Mouse (Mus musculus) embryonic facial prominence, embryonic 14.5 days (tissue): Measurements from ENCODE around the gene Cd68. TPM values are rescaled to one million over a fixed set of nuclear protein-coding genes. Genes with fewer than 3 reads are reported as not detected.
"Not testable (repeated sequence)": the region's sequence is repeated elsewhere in the genome, so short reads cannot be mapped to it uniquely, and the experiment has no call there.

Experiments used
- ATAC-seq: fragments of 200-750 bp; cut with Nextera tagmentation; 2 replicates; pipeline ENCODE4 v1.8.0; 2017; ENCODE audit warnings: low read depth, moderate number of reproducible peaks, moderate TSS enrichment
- DNase-seq: peaks from one replicate; pipeline ENCODE4 v3.0.0-alpha.2; 2015; ENCODE audit warnings: low spot score
- H3K27ac ChIP-seq: fragments of 300-500 bp; sonication (generic); replicated peaks from 2 replicates; pipeline ENCODE4 v1.5.1; 2014; ENCODE audit warnings: low read depth, mild to moderate bottlenecking, low read length, moderate library complexity
- H3K27me3 ChIP-seq: fragments of 300-500 bp; sonication (generic); replicated peaks from 2 replicates; pipeline ENCODE4 v1.6.1; 2014; ENCODE audit warnings: low read length; ENCODE audit not compliant: control insufficient read depth, insufficient read depth
- H3K36me3 ChIP-seq: fragments of 300-500 bp; sonication (generic); 2 replicates; pipeline ENCODE4 v1.6.1; 2014; ENCODE audit warnings: low read length, mixed read lengths; ENCODE audit not compliant: control insufficient read depth, insufficient read depth
- H3K4me1 ChIP-seq: fragments of 300-500 bp; sonication (generic); 2 replicates; pipeline ENCODE4 v1.6.1; 2014; ENCODE audit warnings: antibody characterized with exemption, low read length; ENCODE audit not compliant: control insufficient read depth, insufficient read depth
- H3K4me2 ChIP-seq: fragments of 300-500 bp; sonication (generic); 2 replicates; pipeline ENCODE4 v1.6.1; 2014; ENCODE audit warnings: low read depth, mild to moderate bottlenecking, low read length, moderate library complexity, mixed read lengths
- H3K4me3 ChIP-seq: fragments of 300-500 bp; sonication (generic); 2 replicates; pipeline ENCODE4 v1.5.1; 2014; ENCODE audit warnings: low read depth, mild to moderate bottlenecking, low read length
- H3K9ac ChIP-seq: fragments of 300-500 bp; sonication (generic); 2 replicates; pipeline ENCODE4 v1.6.1; 2014; ENCODE audit warnings: low read depth, mild to moderate bottlenecking, low read length, moderate library complexity, mixed read lengths
- H3K9me3 ChIP-seq: fragments of 300-500 bp; sonication (generic); 2 replicates; pipeline ENCODE4 v1.6.1; 2016; ENCODE audit warnings: low read length; ENCODE audit not compliant: control insufficient read depth
- WGBS: fragments of 180-500 bp; shearing (Covaris S2); extraction: QIAGEN DNeasy Blood & Tissue Kit; methylation state at CpG from one replicate; pipeline ENCODE4 v1.1.7; 2014; 5-methylcytosine and 5-hydroxymethylcytosine counted together
- polyA plus RNA-seq: library from polyadenylated mRNA; unstranded; fragments of >200 nt; fragmentation: Nextera tagmentation; extraction: Ambion mirVana; gene quantifications from 2 replicates; pipeline ENCODE4 v1.2.1, GENCODE M21; 2014

Cd68 gene
- polyA plus RNA-seq, 1 experiment from 2014 or later, result 22.0 TPM

GRCm38 (mm10) chr11:69708614-69709265, 42.8 kb upstream of the Cd68 start:
- Histone ChIP-seq H3K9ac (no peak overlapping the region), H3K4me3 (no peak overlapping the region), H3K4me1 (no peaks in the 10 kb centered on the region), H3K4me2 (no peak overlapping the region), H3K9me3 (no peaks in the 10 kb centered on the region), H3K36me3 (no peaks in the 10 kb centered on the region), H3K27ac (no peak overlapping the region), H3K27me3 (no peaks in the 10 kb centered on the region)
- no peak for DNase-seq
- ATAC-seq, result no peak
- WGBS, result 75% methylated on average over 3 of the region's 3 CpGs

DNA sequence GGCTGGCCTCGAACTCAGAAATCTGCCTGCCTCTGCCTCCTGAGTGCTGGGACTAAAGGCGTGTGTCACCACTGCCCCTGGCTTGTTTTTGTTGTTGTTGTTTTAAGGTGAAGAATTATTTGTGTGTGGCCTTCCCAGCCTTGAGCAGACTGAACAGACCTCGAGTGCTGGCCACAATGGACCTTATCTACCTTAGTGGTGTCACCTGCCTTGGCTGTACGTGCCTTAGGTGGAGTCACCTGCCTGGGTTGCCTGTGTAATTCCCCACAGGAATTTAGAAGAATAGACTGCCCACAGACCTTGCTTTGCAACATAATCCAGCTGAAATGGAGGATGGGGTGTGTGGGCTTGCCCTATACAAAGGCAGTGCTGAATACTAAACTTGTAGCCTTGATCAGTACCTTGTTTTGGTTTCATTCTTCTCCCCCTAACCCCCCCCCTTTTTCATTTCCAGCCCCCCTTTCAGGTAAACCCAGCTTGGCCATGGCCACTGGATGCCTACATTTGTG, 42.0 kb upstream of the Cd68 start:
- 87% methylated on average over 4 of the region's 4 CpGs for WGBS
- Histone ChIP-seq H3K4me1 (no peaks in the 10 kb centered on the region), H3K4me2 (no peak overlapping the region), H3K4me3 (no peak overlapping the region), H3K36me3 (no peaks in the 10 kb centered on the region), H3K27ac (no peak overlapping the region), H3K27me3 (no peaks in the 10 kb centered on the region), H3K9me3 (no peaks in the 10 kb centered on the region), H3K9ac (no peak overlapping the region)
- ATAC-seq, result no peak
- DNase-seq, result no peak

DNA sequence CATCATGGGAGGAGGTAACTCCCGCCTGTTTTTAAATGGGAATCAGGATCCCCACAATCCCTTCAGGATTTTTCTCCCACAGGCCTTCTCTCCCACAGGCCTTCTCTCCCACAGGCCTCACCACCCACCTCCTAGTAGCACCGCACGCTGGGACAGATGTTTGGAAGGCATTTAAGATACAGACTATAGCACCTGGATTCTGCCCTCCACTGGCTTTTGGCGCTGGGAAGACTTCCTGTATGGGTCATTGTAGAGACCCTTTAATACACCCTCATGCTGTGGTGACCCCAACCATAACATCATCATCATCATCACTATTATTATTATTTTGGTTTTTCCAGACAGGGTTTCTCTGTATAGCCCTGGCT, 41.5 kb upstream of the Cd68 start:
- Histone ChIP-seq H3K9ac (no peak overlapping the region), H3K27me3 (no peaks in the 10 kb centered on the region), H3K4me1 (no peaks in the 10 kb centered on the region), H3K9me3 (no peaks in the 10 kb centered on the region), H3K36me3 (no peaks in the 10 kb centered on the region), H3K4me3 (no peak overlapping the region), H3K4me2 (no peak overlapping the region), H3K27ac (no peak overlapping the region; the same call in 1 of the 2 replicates)
- 80% methylated on average over 4 of the region's 4 CpGs for WGBS
- no peak for ATAC-seq
- DNase-seq, result no peak

- ATAC-seq, result no peak
- 44% methylated on average over 6 of the region's 6 CpGs for WGBS
- H3K27ac ChIP-seq, result no peak overlapping the region; the same call in 1 of the 2 replicates
- no peaks in the 10 kb centered on the region for H3K36me3 ChIP-seq
- no peak overlapping the region for H3K9ac ChIP-seq
- H3K4me2 ChIP-seq, result no peak overlapping the region
- H3K27me3 ChIP-seq, result no peaks in the 10 kb centered on the region
- no peaks in the 10 kb centered on the region for H3K9me3 ChIP-seq
- H3K4me1 ChIP-seq, result no peaks in the 10 kb centered on the region
- H3K4me3 ChIP-seq, result no peak overlapping the region
- DNase-seq, result no peak
Observed at GRCm38 (mm10) chr11:69706775-69707479, 41.0 kb upstream of the Cd68 start.

GRCm38 (mm10) chr11:69704613-69705010, 38.7 kb upstream of the Cd68 start:
- no peak overlapping the region for H3K4me2 ChIP-seq
- 35% methylated on average over 2 of the region's 2 CpGs for WGBS
- H3K4me3 ChIP-seq, result no peak overlapping the region
- ATAC-seq, result no peak
- DNase-seq, result no peak
- H3K27me3 ChIP-seq, result no peaks in the 10 kb centered on the region
- no peaks in the 10 kb centered on the region for H3K36me3 ChIP-seq
- H3K4me1 ChIP-seq, result no peaks in the 10 kb centered on the region
- H3K9me3 ChIP-seq, result no peaks in the 10 kb centered on the region
- no peak overlapping the region for H3K9ac ChIP-seq
- no peak overlapping the region for H3K27ac ChIP-seq

DNA sequence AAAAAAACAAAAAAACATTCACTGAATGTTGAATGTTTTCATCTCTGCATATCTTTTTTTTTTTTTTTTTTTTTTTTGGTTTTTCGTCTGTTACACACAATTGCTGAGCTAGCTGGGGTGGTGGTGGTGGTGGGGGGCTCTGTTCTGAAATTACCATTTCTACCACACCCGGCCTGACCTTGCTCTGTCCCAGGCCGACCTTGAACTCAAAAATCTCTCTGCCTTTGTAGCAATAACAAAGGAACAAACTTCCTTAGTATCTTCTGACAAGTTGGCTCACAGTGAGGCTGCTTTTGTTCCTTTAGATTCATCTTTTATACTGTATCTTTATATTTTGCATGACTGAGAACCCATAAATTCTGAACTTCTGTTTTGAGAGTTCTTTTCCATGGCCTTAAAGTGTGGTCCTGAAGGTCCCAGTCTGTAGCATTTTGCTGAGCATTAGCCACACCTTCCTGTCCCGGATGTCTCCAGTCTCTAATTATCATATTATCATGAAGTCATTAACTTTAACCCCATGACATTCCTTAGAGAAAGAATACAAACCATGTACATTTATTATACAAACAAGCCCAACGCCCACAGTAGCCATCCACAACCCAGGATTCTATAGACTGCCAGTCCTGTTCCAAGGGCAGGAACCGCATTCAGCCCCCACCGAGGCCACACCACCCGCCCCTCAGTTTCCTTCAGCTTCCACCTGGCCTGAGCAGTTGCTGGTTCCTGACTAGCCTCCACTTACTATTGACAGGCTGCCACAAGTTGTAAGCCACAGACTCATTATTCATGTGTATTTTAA, 38.1 kb upstream of the Cd68 start:
- WGBS, result 51% methylated on average over 8 of the region's 8 CpGs
- H3K4me2 ChIP-seq, result no peak overlapping the region

DNA sequence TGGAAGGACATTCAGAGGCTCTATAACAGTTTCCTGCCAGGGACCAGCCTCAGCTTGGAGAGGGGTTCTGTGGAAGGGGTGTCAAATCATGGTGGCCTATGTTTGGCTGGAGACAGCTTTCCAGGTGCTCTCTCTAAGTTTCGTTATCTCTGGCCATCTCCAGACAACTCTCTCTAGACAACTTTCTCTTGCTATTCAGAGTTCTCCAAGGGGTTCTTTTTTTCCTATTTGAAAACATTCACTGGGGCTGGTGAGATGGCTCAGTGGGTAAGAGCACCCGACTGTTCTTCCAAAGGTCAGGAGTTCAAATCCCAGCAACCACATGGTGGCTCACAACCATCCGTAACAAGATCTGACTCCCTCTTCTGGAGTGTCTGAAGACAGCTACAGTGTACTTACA, 37.4 kb upstream of the Cd68 start:
- H3K9me3 ChIP-seq, H3K27ac ChIP-seq, H3K4me1 ChIP-seq, H3K36me3 ChIP-seq, DNase-seq, ATAC-seq, H3K4me2 ChIP-seq, H3K4me3 ChIP-seq, H3K27me3 ChIP-seq, H3K9ac ChIP-seq: not testable (repeated sequence)
- WGBS, result 74% methylated on average over 2 of the region's 3 CpGs

More for the DNA sequence above, 38.1 kb upstream of the Cd68 start:
- DNase-seq, result no peak
- no peaks in the 10 kb centered on the region for H3K4me1 ChIP-seq
- no peak overlapping the region for H3K4me3 ChIP-seq
- no peak overlapping the region for H3K27ac ChIP-seq
- no peak for ATAC-seq
- H3K36me3 ChIP-seq, result no peaks in the 10 kb centered on the region
- no peak overlapping the region for H3K9ac ChIP-seq
- no peaks in the 10 kb centered on the region for H3K27me3 ChIP-seq
- no peaks in the 10 kb centered on the region for H3K9me3 ChIP-seq

- DNase-seq, H3K27me3 ChIP-seq, H3K4me3 ChIP-seq, H3K9me3 ChIP-seq, H3K4me2 ChIP-seq, H3K27ac ChIP-seq, H3K36me3 ChIP-seq, H3K9ac ChIP-seq, ATAC-seq, H3K4me1 ChIP-seq: not testable (repeated sequence)
- WGBS, result 92% methylated on average over 10 of the region's 10 CpGs
Observed at GRCm38 (mm10) chr11:69702886-69703285, 36.9 kb upstream of the Cd68 start.
